Comparison of ENCODE assay signal across 8 mouse cellular contexts in genomic region chr19:60837747-60838146, GRCm38 (mm10). TPM values are rescaled to one million over a fixed set of nuclear protein-coding genes. Genes with fewer than 3 reads are reported as not detected.
A peak's percentile ranks its signal among the peaks of the same experiment; 100 is the strongest.
DNase-seq lines count a peak whose midpoint lies in the region; ATAC-seq and TF ChIP-seq lines count a peak whose summit lies in the region.

No protein-coding gene starts in this region.

- H3K36me3 ChIP-seq in MEL (ENCODE audit: control insufficient read depth in 1 of 2, insufficient read depth in 2 of 2, low read length in 2 of 2), result peaks cover 9 to 22% of the 10 kb centered on the region in 2 experiments
- peaks cover 6% of the 10 kb centered on the region for H3K36me3 ChIP-seq in embryonic facial prominence, embryonic 11.5 days (replicated peaks; ENCODE audit: control insufficient read depth, insufficient read depth, low read depth, low read length)

- peak; percentile 32 for DNase-seq in MEL (ENCODE audit: low read depth, low spot score)
- DNase-seq in adrenal gland, postnatal 36 days, result peak; percentile 92 to 93
- DNase-seq in embryonic facial prominence, embryonic 11.5 days (ENCODE audit: low spot score), result peak; percentile 79
- peak; percentile 59 to 76 for DNase-seq in heart, postnatal 10 days
- DNase-seq in layer of hippocampus, postnatal 14 days (ENCODE audit: low spot score in 2 of 2), result peak; percentile 30 to 55
- DNase-seq in lung, postnatal 25 days (ENCODE audit: low spot score), result peak; percentile 70
- peak; percentile 76 for DNase-seq in right cerebral cortex, postnatal 4 days
- peak; percentile 11 for DNase-seq in yolk sac, embryonic 10.5 days (ENCODE audit: low spot score)

- no peaks in the 10 kb centered on the region for H3K27me3 ChIP-seq in MEL (ENCODE audit: control insufficient read depth in 1 of 2, insufficient read depth in 2 of 2, low read length in 2 of 2)
- H3K27me3 ChIP-seq in embryonic facial prominence, embryonic 11.5 days (ENCODE audit: control insufficient read depth, insufficient read depth, low read length), result no peaks in the 10 kb centered on the region

- no peaks in the 10 kb centered on the region for H3K9me3 ChIP-seq in MEL (replicated peaks; ENCODE audit: insufficient read depth, low read length)
- no peaks in the 10 kb centered on the region for H3K9me3 ChIP-seq in embryonic facial prominence, embryonic 11.5 days (replicated peaks; ENCODE audit: control insufficient read depth, low read length)

- TF ChIP-seq CTCF in MEL (IDR thresholded peaks at IDR 0.05 in 2 of 3, conservative IDR thresholded peaks at IDR 0.05 in 1 of 3; ENCODE audit: control insufficient read depth in 1 of 3, insufficient read depth in 1 of 3, low read depth in 2 of 3, low read length in 3 of 3, poor library complexity in 1 of 3, severe bottlenecking in 1 of 3), result peak in 2 of 3 experiments; percentile 17 to 39; a peak in 2 of 6 replicates

- ATAC-seq in embryonic facial prominence, embryonic 11.5 days (replicated peaks; ENCODE audit: insufficient number of reproducible peaks, low FRiP score, low TSS enrichment, low read depth), result no peak

- TF ChIP-seq POLR2A in MEL (IDR thresholded peaks at IDR 0.05; ENCODE audit: control insufficient read depth in 1 of 2, insufficient read depth in 1 of 2, low read depth in 1 of 2, low read length in 2 of 2, poor library complexity in 1 of 2), result no peak

- H3K4me2 ChIP-seq in embryonic facial prominence, embryonic 11.5 days (ENCODE audit: low read depth, low read length), result no peak overlapping the region

- no peak for TF ChIP-seq EP300 in MEL (IDR thresholded peaks at IDR 0.05; ENCODE audit: low read depth in 1 of 2, low read length in 2 of 2)

- no peak overlapping the region for H3K27ac ChIP-seq in MEL (ENCODE audit: control insufficient read depth, low read depth, low read length)
- no peak overlapping the region for H3K27ac ChIP-seq in embryonic facial prominence, embryonic 11.5 days (replicated peaks; ENCODE audit: low read depth, low read length)

- H3K9ac ChIP-seq in MEL (ENCODE audit: control insufficient read depth, low read depth, low read length, poor library complexity, severe bottlenecking), result no peak overlapping the region
- H3K9ac ChIP-seq in embryonic facial prominence, embryonic 11.5 days (replicated peaks; ENCODE audit: low read length), result no peak overlapping the region

- no peak overlapping the region for H3K4me3 ChIP-seq in MEL (ENCODE audit: control insufficient read depth in 1 of 2, insufficient read depth in 1 of 2, low read depth in 2 of 2, low read length in 2 of 2)
- H3K4me3 ChIP-seq in embryonic facial prominence, embryonic 11.5 days (ENCODE audit: low read depth, low read length), result no peak overlapping the region

- H3K4me1 ChIP-seq in MEL (ENCODE audit: control insufficient read depth in 1 of 2, insufficient read depth in 2 of 2, low read length in 2 of 2), result peaks cover 3 to 6% of the 10 kb centered on the region in 2 experiments
- H3K4me1 ChIP-seq in embryonic facial prominence, embryonic 11.5 days (ENCODE audit: control insufficient read depth, insufficient read depth, low read length), result no peaks in the 10 kb centered on the region

- intact Hi-C loops in heart, postnatal 10 days (cut with DNase I), result loop anchor here (2.0 kb wide), 1 partner anchor 31 kb away; no protein-coding TSS in a partner anchor

- WGBS in embryonic facial prominence, embryonic 11.5 days, result 87% methylated on average over 1 of the region's 1 CpGs

- TF ChIP-seq RAD21 in MEL (IDR thresholded peaks at IDR 0.05; ENCODE audit: low read depth, low read length), result peak; percentile 45

- H3K79me2 ChIP-seq in MEL (ENCODE audit: control insufficient read depth, insufficient read depth, low read length, poor library complexity), result no peaks in the 10 kb centered on the region

TF ChIP-seq in MEL, 35 proteins besides CTCF, POLR2A, EP300 and RAD21:
- TF ChIP-seq UBTF (IDR thresholded peaks at IDR 0.05; ENCODE audit: borderline replicate concordance, insufficient read depth, low read depth, low read length) (no peak), ZC3H11A (IDR thresholded peaks at IDR 0.05; ENCODE audit: low read depth, low read length) (no peak), SMC3 (IDR thresholded peaks at IDR 0.05; ENCODE audit: low read depth, low read length) (peak; percentile 42)

RNA-seq across cellular contexts. Expression of gene Sfxn4, which starts 23.5 kb away (rescaled TPM):
- total RNA-seq in MEL (2012; rRNA removed), result 0.85 and 1.3 TPM in 2 replicates
- polyA plus RNA-seq in MEL (2012; ENCODE audit: insufficient read depth in 1 of 2, insufficient read length in 2 of 2, low read depth in 1 of 2, low replicate concordance in 2 of 2, missing spikeins in 1 of 2), result 1 to 10 TPM in 1 of 2 experiments, not detected in 1; 9.3 TPM
- 1 to 10 TPM; 5.2 to 5.4 TPM for total RNA-seq in adrenal gland, postnatal 36 days (2021)
- 14.0 and 15.1 TPM in 2 replicates for polyA plus RNA-seq in embryonic facial prominence, embryonic 11.5 days (2014; fragmentation: Nextera tagmentation; extraction: Ambion mirVana)
- total RNA-seq in heart, postnatal 10 days (2021), result 1 to 10 TPM; 5.0 to 7.6 TPM
- 10 to 100 TPM; 10.6 to 15.5 TPM for total RNA-seq in layer of hippocampus, postnatal 14 days (2021)

RNA-seq across cellular contexts. Expression of gene Fam45a, which starts 26.4 kb away (rescaled TPM):
- total RNA-seq in MEL (2012; rRNA removed), result 12.1 and 13.0 TPM in 2 replicates
- 10 to 100 TPM in 1 of 2 experiments, not detected in 1; 20.4 TPM for polyA plus RNA-seq in MEL (2012; ENCODE audit: insufficient read depth in 1 of 2, insufficient read length in 2 of 2, low read depth in 1 of 2, low replicate concordance in 2 of 2, missing spikeins in 1 of 2)
- 10 to 100 TPM; 40.1 to 42.9 TPM for total RNA-seq in adrenal gland, postnatal 36 days (2021)
- polyA plus RNA-seq in embryonic facial prominence, embryonic 11.5 days (2014; fragmentation: Nextera tagmentation; extraction: Ambion mirVana), result 35.8 and 38.0 TPM in 2 replicates
- total RNA-seq in heart, postnatal 10 days (2021), result 10 to 100 TPM; 17.5 to 19.2 TPM
- 10 to 100 TPM; 29.3 to 32.1 TPM for total RNA-seq in layer of hippocampus, postnatal 14 days (2021)

RNA-seq across cellular contexts. Expression of gene Prdx3, which starts 36.6 kb away (rescaled TPM):
- total RNA-seq in MEL (2012; rRNA removed), result 267 and 271 TPM in 2 replicates
- 100 to 1,000 TPM in 1 of 2 experiments, not detected in 1; 332 TPM for polyA plus RNA-seq in MEL (2012; ENCODE audit: insufficient read depth in 1 of 2, insufficient read length in 2 of 2, low read depth in 1 of 2, low replicate concordance in 2 of 2, missing spikeins in 1 of 2)
- 100 to 1,000 TPM; 854 to 863 TPM for total RNA-seq in adrenal gland, postnatal 36 days (2021)
- polyA plus RNA-seq in embryonic facial prominence, embryonic 11.5 days (2014; fragmentation: Nextera tagmentation; extraction: Ambion mirVana), result 114 and 125 TPM in 2 replicates
- total RNA-seq in heart, postnatal 10 days (2021), result 100 to 1,000 TPM; 248 to 255 TPM
- 10 to 100 TPM; 74.1 to 74.9 TPM for total RNA-seq in layer of hippocampus, postnatal 14 days (2021)

RNA-seq across cellular contexts. Expression of gene Eif3a, which starts 47.3 kb away (rescaled TPM):
- 331 and 352 TPM in 2 replicates for total RNA-seq in MEL (2012; rRNA removed)
- 100 to 1,000 TPM; 424 to 914 TPM for polyA plus RNA-seq in MEL (2012; ENCODE audit: insufficient read depth in 1 of 2, insufficient read length in 2 of 2, low read depth in 1 of 2, low replicate concordance in 2 of 2, missing spikeins in 1 of 2)
- total RNA-seq in adrenal gland, postnatal 36 days (2021), result 100 to 1,000 TPM; 161 to 191 TPM
- polyA plus RNA-seq in embryonic facial prominence, embryonic 11.5 days (2014; fragmentation: Nextera tagmentation; extraction: Ambion mirVana), result 184 and 200 TPM in 2 replicates
- total RNA-seq in heart, postnatal 10 days (2021), result 100 to 1,000 TPM; 122 to 124 TPM
- 100 to 1,000 TPM; 117 to 118 TPM for total RNA-seq in layer of hippocampus, postnatal 14 days (2021)

RNA-seq across cellular contexts. Expression of gene Grk5, which starts 51.8 kb away (rescaled TPM):
- 3.3 and 4.2 TPM in 2 replicates for total RNA-seq in MEL (2012; rRNA removed)
- polyA plus RNA-seq in MEL (2012; ENCODE audit: insufficient read depth in 1 of 2, insufficient read length in 2 of 2, low read depth in 1 of 2, low replicate concordance in 2 of 2, missing spikeins in 1 of 2), result 1 to 10 TPM in 1 of 2 experiments, not detected in 1; 8.1 TPM
- 10 to 100 TPM; 18.8 to 39.9 TPM for total RNA-seq in adrenal gland, postnatal 36 days (2021)
- polyA plus RNA-seq in embryonic facial prominence, embryonic 11.5 days (2014; fragmentation: Nextera tagmentation; extraction: Ambion mirVana), result 2.1 and 2.8 TPM in 2 replicates
- 10 to 100 TPM; 26.3 to 28.3 TPM for total RNA-seq in heart, postnatal 10 days (2021)
- 1 to 10 TPM; 8.8 to 9.1 TPM for total RNA-seq in layer of hippocampus, postnatal 14 days (2021)

Comparison
In these comparisons a context has a peak if more than half of its experiments do, and no peak if none do; other contexts are left out.
1. DNase-seq: peak in every context shown above with its lines; median percentile 92 in adrenal gland, postnatal 36 days; 79 in embryonic facial prominence, embryonic 11.5 days; 76 in right cerebral cortex, postnatal 4 days; 70 in lung, postnatal 25 days; 68 in heart, postnatal 10 days; 42 in layer of hippocampus, postnatal 14 days; 32 in MEL; 11 in yolk sac, embryonic 10.5 days.